Mouse (Mus musculus): ENCODE measurements around the gene Kcne1.

Kcne1 gene

GRCm38 (mm10) chr16:92359229-92359628 lies at the start of gene Kcne1:
Kcne1 (minus strand) TSS chr16:92359468.
- DNase-seq (ENCODE audit: low spot score in 2 of 2), result no peak

GRCm38 (mm10) chr16:92407883-92408282 lies 48.6 kb upstream of the Kcne1 start:
- no peak for DNase-seq (ENCODE audit: low spot score in 2 of 2)

- no peak for DNase-seq (ENCODE audit: low spot score in 2 of 2)
These were observed 44.9 kb upstream of the Kcne1 start for GRCm38 (mm10) chr16:92404141-92404540.

DNA sequence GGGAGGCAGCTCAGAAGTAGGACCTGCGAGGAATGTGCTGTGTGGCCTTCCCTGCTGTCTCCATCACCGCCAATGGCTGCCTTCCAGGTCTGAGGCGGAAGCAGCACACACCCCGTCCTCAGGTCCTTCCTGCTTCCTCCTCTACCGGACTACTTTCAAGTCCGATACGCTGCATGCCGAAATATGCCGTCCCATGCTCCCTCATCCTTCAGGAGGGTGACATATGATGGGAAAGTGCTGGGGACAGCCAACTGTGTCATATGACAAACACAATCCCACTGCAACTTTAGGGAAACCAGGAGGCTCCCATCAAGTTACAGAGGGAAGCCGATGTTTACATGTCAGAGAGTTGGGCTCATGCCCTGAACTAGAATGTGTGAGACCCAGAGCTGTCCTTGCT lies 43.8 kb upstream of the Kcne1 start:
- no peak for DNase-seq (ENCODE audit: low spot score in 2 of 2)

GRCm38 (mm10) chr16:92402216-92402615 lies 42.9 kb upstream of the Kcne1 start:
- DNase-seq (ENCODE audit: low spot score in 2 of 2), result no peak

DNA sequence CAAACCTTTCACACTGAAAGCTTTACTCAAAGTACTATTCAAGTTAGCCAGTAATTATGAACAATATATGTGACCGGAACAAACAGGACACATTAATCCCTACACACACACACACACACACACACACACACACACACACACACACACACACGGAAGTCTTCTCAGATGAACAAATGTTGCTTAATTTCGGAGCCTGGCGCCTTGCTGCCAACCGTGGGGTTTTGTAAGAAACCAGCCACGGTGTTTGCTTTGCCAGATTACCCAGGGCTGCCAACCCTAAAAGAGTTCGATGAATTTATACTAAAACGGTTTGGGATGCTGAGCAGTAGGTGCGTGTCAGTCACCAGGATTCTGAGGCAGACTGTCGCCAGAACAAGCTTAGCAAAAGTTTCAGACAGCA lies 41.9 kb upstream of the Kcne1 start:
- no peak for DNase-seq (ENCODE audit: low spot score in 2 of 2)

DNA sequence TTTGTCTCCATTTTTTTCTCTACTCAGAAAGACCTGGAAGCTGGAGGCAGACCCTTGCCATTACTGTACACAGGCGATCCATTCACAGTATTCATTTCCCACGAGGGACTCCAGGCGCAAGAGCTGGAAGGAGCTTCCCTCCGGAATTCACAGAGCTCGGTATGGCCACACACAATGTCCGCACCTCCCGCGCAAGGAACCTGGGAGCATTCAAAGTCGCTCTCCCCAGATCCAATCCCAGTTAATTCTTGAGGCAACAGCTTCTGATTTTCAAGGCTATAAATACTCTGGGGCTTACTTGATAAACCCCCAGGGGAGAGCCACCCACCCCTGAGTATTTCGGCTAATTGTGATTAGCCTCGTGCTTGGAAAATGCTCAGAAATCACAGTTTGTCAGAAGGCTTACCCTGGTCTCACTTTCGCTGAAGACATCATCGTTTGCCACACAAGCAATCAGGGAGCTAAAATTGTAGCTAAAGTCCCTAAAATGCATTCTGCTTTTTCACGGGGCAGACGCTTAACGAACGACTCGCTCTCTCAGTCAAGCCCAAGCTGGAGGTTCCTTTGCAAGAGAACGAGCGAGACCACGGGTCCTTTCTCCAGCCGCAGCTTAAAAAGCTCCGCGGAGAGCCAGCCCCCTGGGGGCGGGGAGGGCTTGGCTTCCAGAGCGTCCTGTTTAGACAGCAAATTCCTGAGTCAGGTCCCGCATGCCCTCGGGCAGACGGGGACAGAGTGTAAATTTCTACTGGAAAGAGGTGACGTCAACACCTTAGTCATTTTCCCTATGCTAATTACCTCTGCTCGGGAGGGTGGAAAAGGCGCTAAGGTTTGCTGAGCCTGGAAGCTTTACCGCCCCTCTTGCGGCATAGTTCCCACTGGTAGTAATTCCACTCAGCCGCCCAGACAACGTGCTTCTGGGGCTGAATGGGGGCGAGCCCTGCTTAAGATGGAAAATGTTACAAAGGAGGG lies 40.5 kb upstream of the Kcne1 start:
- peak; percentile 27 to 31 for DNase-seq (ENCODE audit: low spot score in 2 of 2)

GRCm38 (mm10) chr16:92398574-92399118 lies 39.4 kb upstream of the Kcne1 start:
- no peak for DNase-seq (ENCODE audit: low spot score in 2 of 2)

DNA sequence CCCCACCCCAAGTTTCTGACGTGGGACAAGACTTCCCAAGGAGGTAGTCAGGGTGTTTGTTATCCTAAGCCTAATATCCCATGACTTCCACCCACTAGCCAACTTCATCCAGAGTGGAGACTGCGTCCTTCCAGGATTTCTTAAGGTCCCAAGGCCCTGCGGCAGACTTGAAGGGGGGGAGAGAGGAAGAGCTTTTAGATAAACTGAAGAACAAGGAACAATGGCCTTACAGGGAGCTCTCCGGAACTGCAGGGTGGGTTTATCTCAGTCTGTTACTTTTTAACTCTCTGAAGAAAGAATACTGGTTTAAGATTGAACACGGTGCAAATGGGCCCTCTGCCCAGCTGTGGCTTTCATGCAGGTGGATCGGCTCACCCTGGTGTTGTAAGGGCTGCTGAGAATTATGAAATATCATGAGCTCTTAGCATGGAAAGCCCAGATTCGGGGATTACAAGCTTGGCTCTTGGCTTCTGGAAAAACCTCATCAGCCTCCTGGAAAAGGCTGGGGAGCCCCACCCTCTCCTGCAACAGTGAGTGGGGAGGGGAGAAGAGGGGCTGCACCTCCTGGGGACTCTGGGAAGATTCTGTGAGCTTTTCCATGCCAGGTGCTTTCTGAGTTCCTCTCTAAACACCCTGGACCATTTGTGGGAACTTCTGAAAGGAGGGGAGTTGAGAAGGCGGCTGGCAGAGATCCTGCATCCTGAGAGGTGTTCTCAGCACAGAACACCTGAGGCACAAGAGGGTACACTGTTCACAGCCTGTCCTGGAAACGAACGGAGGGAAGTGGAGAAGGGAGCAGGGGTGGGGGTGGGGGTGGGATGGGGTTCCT lies 38.7 kb upstream of the Kcne1 start:
- no peak for DNase-seq (ENCODE audit: low spot score in 2 of 2)

- no peak for DNase-seq (ENCODE audit: low spot score in 2 of 2)
These were observed 34.5 kb upstream of the Kcne1 start for GRCm38 (mm10) chr16:92393732-92394131.

DNA sequence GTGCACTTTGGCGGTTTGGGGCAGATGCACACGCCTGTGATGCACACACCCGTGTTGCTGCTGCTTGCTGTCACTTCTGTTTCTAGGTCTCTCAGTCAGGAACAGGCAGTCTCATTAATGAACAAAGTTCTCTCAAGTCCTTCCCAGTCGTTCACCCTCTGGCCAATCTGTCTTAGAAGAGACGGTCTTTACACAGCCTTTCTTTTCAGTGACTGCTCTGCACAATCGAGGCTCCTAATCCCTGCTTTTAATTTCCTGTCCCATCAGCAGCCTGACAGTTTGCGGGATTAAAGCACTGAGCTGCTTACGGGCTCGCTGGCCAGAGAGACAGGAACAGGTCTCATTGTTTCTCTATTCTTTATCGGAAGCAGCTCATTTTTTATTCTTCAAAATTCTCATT lies 28.4 kb upstream of the Kcne1 start:
- no peak for DNase-seq (ENCODE audit: low spot score in 2 of 2)

GRCm38 (mm10) chr16:92385062-92385461 lies 25.8 kb upstream of the Kcne1 start:
- DNase-seq (ENCODE audit: low spot score in 2 of 2), result peak; percentile 26 to 34

- no peak for DNase-seq (ENCODE audit: low spot score in 2 of 2)
These were observed 24.1 kb upstream of the Kcne1 start for GRCm38 (mm10) chr16:92383412-92383811.

GRCm38 (mm10) chr16:92382508-92382907 lies 23.2 kb upstream of the Kcne1 start:
- DNase-seq (ENCODE audit: low spot score in 2 of 2), result no peak

- DNase-seq (ENCODE audit: low spot score in 2 of 2), result no peak
These were observed 21.8 kb upstream of the Kcne1 start for GRCm38 (mm10) chr16:92381092-92381491.

DNA sequence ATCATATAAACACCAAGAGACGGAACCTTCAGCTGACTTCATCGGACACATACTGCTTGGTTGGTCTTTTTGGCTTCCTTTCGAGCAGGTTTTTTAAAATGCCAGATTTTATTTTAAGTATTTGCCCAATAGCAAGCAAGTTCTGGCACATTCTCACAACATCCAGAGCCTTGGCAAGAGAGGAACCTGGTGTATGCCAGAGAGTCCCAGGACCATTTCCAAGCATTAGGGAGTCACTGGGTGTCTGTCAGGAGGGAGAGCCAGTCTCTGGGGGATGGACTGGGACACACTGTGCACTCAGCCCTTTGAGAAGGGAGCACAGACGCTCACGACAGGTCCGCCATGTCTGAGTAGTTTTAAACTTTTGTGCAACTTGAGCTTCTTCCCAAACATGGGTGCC lies 17.7 kb upstream of the Kcne1 start:
- no peak for DNase-seq (ENCODE audit: low spot score in 2 of 2)

GRCm38 (mm10) chr16:92371623-92372022 lies 12.4 kb upstream of the Kcne1 start:
- no peak for DNase-seq (ENCODE audit: low spot score in 2 of 2)

DNA sequence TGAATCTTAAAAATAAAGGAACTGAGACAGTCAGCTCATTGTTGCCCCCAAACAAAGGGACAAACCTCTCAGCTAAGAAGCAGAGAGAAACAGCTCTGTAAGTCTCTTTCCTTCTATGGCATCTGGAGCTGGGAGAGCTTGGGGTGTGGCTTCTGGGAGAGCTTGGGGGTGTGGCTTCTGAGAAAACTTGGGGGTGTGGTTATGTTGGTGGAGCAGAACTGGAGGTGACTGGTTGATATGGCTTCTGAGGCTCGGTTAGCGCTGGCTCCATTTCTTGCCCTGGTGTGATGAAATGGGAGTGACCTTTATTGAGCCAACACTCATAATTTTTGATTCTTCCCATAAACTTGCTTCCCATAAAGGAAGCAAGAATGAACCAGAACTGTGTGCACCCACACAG lies 10.0 kb upstream of the Kcne1 start:
- DNase-seq (ENCODE audit: low spot score in 2 of 2), result no peak

DNA sequence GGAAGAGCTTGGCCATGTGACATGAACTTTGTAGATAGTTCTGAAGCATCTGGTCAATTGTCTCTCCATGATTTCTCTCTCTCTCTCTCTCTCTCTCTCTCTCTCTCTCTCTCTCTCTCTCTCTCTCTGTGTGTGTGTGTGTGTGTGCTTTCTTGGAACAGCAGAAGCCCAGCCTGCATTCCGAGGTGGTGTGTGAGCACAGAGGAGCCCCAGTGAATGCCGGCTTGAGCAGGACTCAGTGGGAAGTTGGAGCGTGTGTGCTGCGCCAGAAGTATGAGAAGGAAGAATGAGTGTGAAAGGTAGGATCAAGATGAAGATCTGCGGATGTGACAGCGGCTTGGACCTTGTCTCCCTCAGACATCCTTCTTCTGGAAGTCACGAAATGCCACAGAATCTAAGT lies 6.2 kb upstream of the Kcne1 start:
- no peak for DNase-seq (ENCODE audit: low spot score in 2 of 2)

GRCm38 (mm10) chr16:92360711-92361110 lies 1.4 kb upstream of the Kcne1 start:
- no peak for DNase-seq (ENCODE audit: low spot score in 2 of 2)

GRCm38 (mm10) chr16:92358734-92359133 lies 534 bp downstream of the Kcne1 start:
- DNase-seq (ENCODE audit: low spot score in 2 of 2), result no peak

- no peak for DNase-seq (ENCODE audit: low spot score in 2 of 2)
These were observed 1.7 kb downstream of the Kcne1 start for GRCm38 (mm10) chr16:92357566-92357965.

All from spleen, postnatal 36 days (tissue).